Mouse (Mus musculus) liver, embryonic 14.5 days (tissue): ENCODE measurements around the gene Npc2. TPM values are rescaled to one million over a fixed set of nuclear protein-coding genes. Genes with fewer than 3 reads are reported as not detected.

Source experiments
- ATAC-seq: fragments of 200-750 bp; cut with Nextera tagmentation; 2 replicates; pipeline ENCODE4 v1.8.0; 2017; ENCODE audit warnings: moderate number of reproducible peaks, mild to moderate bottlenecking, moderate library complexity; ENCODE audit not compliant: insufficient read depth
- DNase-seq, 3 experiments: peaks; one replicate each; pipeline ENCODE4 v3.0.0-alpha.2; 2012 to 2013; ENCODE audit warnings: low read depth in 3 of 3, low spot score in 3 of 3
- H3K27ac ChIP-seq: fragments of 300-500 bp; sonication (generic); 2 replicates; pipeline ENCODE4 v1.5.1; 2014; ENCODE audit warnings: moderate library complexity, mild to moderate bottlenecking, control low read depth, inconsistent platforms
- H3K27me3 ChIP-seq: fragments of 300-500 bp; sonication (generic); 2 replicates; pipeline ENCODE4 v1.6.1; 2014; ENCODE audit warnings: mild to moderate bottlenecking, low read length, moderate library complexity; ENCODE audit not compliant: control insufficient read depth, insufficient read depth
- H3K36me3 ChIP-seq: fragments of 300-500 bp; sonication (generic); replicated peaks from 2 replicates; pipeline ENCODE4 v1.6.1; 2014; ENCODE audit warnings: low read depth; ENCODE audit not compliant: control insufficient read depth, insufficient read depth
- H3K4me1 ChIP-seq, 2 experiments: fragments of 200-500 bp in 1 of 2; fragments of 300-500 bp in 1 of 2; sonication (generic) in 1 of 2; replicated peaks; 2 replicates each; pipeline ENCODE4 v1.6.1; 2012 to 2014; ENCODE audit warnings: antibody characterized with exemption in 1 of 2, inconsistent platforms in 1 of 2, low read length in 1 of 2; ENCODE audit not compliant: control insufficient read depth in 2 of 2, insufficient read depth in 2 of 2
- H3K4me2 ChIP-seq: fragments of 300-500 bp; sonication (generic); 2 replicates; pipeline ENCODE4 v1.6.1; 2014; ENCODE audit warnings: low read depth, mild to moderate bottlenecking, control low read depth, moderate library complexity
- H3K4me3 ChIP-seq, 2 experiments: fragments of 200-500 bp in 1 of 2; fragments of 300-500 bp in 1 of 2; sonication (generic) in 1 of 2; 2 replicates each; pipeline ENCODE4 v1.5.1; 2012 to 2014; ENCODE audit warnings: low read depth in 2 of 2, low read length in 2 of 2, mild to moderate bottlenecking in 2 of 2, control low read depth in 1 of 2, inconsistent platforms in 1 of 2, moderate library complexity in 1 of 2; ENCODE audit not compliant: insufficient read depth in 1 of 2
- H3K9ac ChIP-seq: fragments of 300-500 bp; sonication (generic); replicated peaks from 2 replicates; pipeline ENCODE4 v1.6.1; 2014; ENCODE audit warnings: mild to moderate bottlenecking, control low read depth, moderate library complexity
- H3K9me3 ChIP-seq: fragments of 300-500 bp; sonication (generic); 2 replicates; pipeline ENCODE4 v1.6.1; 2016; ENCODE audit warnings: low read length, mixed read lengths; ENCODE audit not compliant: control insufficient read depth
- CTCF ChIP-seq: IDR thresholded peaks from 2 replicates; pipeline ENCODE4 v1.5.1; 2016; ENCODE audit warnings: antibody characterized with exemption, low read depth, control low read depth
- EP300 ChIP-seq: IDR thresholded peaks from 2 replicates; pipeline ENCODE4 v1.6.1; 2016; ENCODE audit warnings: antibody characterized with exemption, low read depth
- WGBS: fragments of 180-500 bp; shearing (Covaris S2); extraction: QIAGEN DNeasy Blood & Tissue Kit; methylation state at CpG from one replicate; pipeline ENCODE4 v1.1.7; 2014; ENCODE audit not compliant: insufficient replicate concordance; 5-methylcytosine and 5-hydroxymethylcytosine counted together
- polyA plus RNA-seq, 2 experiments: library from polyadenylated mRNA; depleted of rRNA in 1 of 2; stranded (reverse) in 1 of 2; unstranded in 1 of 2; fragments of >200 nt; fragmentation: Nextera tagmentation in 1 of 2; extraction: Ambion mirVana in 1 of 2; gene quantifications; 2 replicates each; pipeline versions ENCODE4 v1.2.1 to v1.2.3; 2012 to 2014

Npc2 gene
- polyA plus RNA-seq, 2 experiments = 18.0 to 22.5 TPM

DNA sequence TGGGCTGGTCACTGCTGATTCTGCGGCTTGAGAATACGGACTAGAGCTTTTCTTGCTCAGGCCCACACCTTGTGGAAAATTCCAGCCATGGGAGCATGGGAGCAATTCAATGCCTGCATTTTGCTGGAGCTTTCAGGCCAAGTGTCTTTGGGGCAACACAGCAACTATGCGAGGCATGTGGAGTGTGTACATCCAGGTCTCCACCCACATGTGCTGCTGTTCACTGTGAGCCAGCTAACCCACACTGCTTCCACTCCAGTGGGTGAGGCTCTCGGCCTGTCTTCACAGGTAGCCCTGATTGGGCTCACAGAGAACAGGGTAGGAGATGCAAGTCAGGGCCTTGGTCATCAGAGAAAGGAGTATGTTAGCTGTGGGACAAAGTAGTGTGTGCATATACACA lies 65.1 kb downstream of the Npc2 start:
- Histone ChIP-seq H3K4me1 (peaks cover 17 to 22% of the 10 kb centered on the region in 2 experiments), H3K9ac (no peak overlapping the region), H3K27me3 (no peaks in the 10 kb centered on the region), H3K4me2 (no peak overlapping the region), H3K9me3 (no peaks in the 10 kb centered on the region), H3K27ac (no peak overlapping the region), H3K4me3 (no peak overlapping the region), H3K36me3 (no peaks in the 10 kb centered on the region)
- no peak for TF ChIP-seq EP300
- no peak for TF ChIP-seq CTCF
- DNase-seq (no peak), ATAC-seq (no peak)
- WGBS = 78% methylated on average over 4 of the region's 4 CpGs

DNA sequence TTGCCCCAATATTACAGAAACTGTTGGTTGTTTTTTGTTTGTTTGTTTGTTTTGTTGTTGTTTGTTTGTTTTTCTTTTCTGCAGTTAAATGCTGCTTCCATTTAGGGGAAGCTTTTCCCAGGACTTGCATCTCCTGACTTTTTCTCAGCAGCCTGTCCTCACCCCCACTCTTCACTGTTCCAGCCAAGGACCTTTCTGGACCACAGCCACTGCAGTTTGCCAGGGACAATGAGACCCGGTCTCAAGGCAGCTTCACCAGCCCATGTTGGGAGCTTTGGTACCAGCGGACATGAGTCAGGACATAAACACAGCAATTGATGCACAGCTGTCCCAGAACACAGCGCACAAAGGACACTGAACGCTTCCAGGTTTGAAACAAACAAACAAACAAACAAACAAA lies 66.1 kb downstream of the Npc2 start:
- Histone ChIP-seq H3K27ac (no peak overlapping the region), H3K4me3 (no peak overlapping the region), H3K36me3 (no peaks in the 10 kb centered on the region), H3K4me2 (no peak overlapping the region), H3K9me3 (no peaks in the 10 kb centered on the region), H3K4me1 (peaks cover 17 to 22% of the 10 kb centered on the region in 2 experiments), H3K27me3 (peaks cover 3% of the 10 kb centered on the region; the same call in 1 of the 2 replicates), H3K9ac (no peak overlapping the region)
- WGBS = 69% methylated on average over 4 of the region's 4 CpGs
- ATAC-seq (no peak), DNase-seq (no peak)
- TF ChIP-seq EP300 = no peak
- no peak for TF ChIP-seq CTCF

Other genes with a start within 250 kb of the Npc2 start
- not detected in 2 replicates for gene Vsx2, start 203.4 kb downstream of the Npc2 start, polyA plus RNA-seq (2012; rRNA removed)
- not detected in 2 replicates for gene Vsx2, start 203.4 kb downstream of the Npc2 start, polyA plus RNA-seq (2014; fragmentation: Nextera tagmentation; extraction: Ambion mirVana)
- gene Abcd4, start 155.7 kb downstream of the Npc2 start, polyA plus RNA-seq (2012; rRNA removed) = 3.4 and 3.7 TPM in 2 replicates
- gene Abcd4, start 155.7 kb downstream of the Npc2 start, polyA plus RNA-seq (2014; fragmentation: Nextera tagmentation; extraction: Ambion mirVana) = 1.5 and 1.6 TPM in 2 replicates
- not detected in 2 replicates for gene Vrtn, start 132.1 kb downstream of the Npc2 start, polyA plus RNA-seq (2012; rRNA removed)
- gene Vrtn, start 132.1 kb downstream of the Npc2 start, polyA plus RNA-seq (2014; fragmentation: Nextera tagmentation; extraction: Ambion mirVana) = not detected in 2 replicates
- 0.04 and 0.06 TPM in 2 replicates for gene Syndig1l, start 74.3 kb downstream of the Npc2 start, polyA plus RNA-seq (2012; rRNA removed)
- 0.08 and 0.14 TPM in 2 replicates for gene Syndig1l, start 74.3 kb downstream of the Npc2 start, polyA plus RNA-seq (2014; fragmentation: Nextera tagmentation; extraction: Ambion mirVana)
- gene Isca2, start 99 bp upstream of the Npc2 start, polyA plus RNA-seq (2012; rRNA removed) = 54.1 and 60.3 TPM in 2 replicates
- gene Isca2, start 99 bp upstream of the Npc2 start, polyA plus RNA-seq (2014; fragmentation: Nextera tagmentation; extraction: Ambion mirVana) = 93.0 and 105 TPM in 2 replicates
- 0.12 and 0.21 TPM in 2 replicates for gene Ltbp2, start 103.4 kb upstream of the Npc2 start, polyA plus RNA-seq (2012; rRNA removed)
- gene Ltbp2, start 103.4 kb upstream of the Npc2 start, polyA plus RNA-seq (2014; fragmentation: Nextera tagmentation; extraction: Ambion mirVana) = 0.08 and 0.16 TPM in 2 replicates
- 45.8 and 86.1 TPM in 2 replicates for gene Fcf1, start 197.7 kb upstream of the Npc2 start, polyA plus RNA-seq (2012; rRNA removed)
- 102 and 111 TPM in 2 replicates for gene Fcf1, start 197.7 kb upstream of the Npc2 start, polyA plus RNA-seq (2014; fragmentation: Nextera tagmentation; extraction: Ambion mirVana)
- gene Arel1, start 197.7 kb upstream of the Npc2 start, polyA plus RNA-seq (2012; rRNA removed) = 15.4 and 16.1 TPM in 2 replicates
- gene Arel1, start 197.7 kb upstream of the Npc2 start, polyA plus RNA-seq (2014; fragmentation: Nextera tagmentation; extraction: Ambion mirVana) = 14.8 and 17.4 TPM in 2 replicates
- gene Ylpm1, start 223.2 kb upstream of the Npc2 start, polyA plus RNA-seq (2012; rRNA removed) = 6.4 and 9.8 TPM in 2 replicates
- gene Ylpm1, start 223.2 kb upstream of the Npc2 start, polyA plus RNA-seq (2014; fragmentation: Nextera tagmentation; extraction: Ambion mirVana) = 8.3 and 9.7 TPM in 2 replicates